Mouse (Mus musculus): ENCODE measurements around the gene Gpx3.
"Not testable (repeated sequence)": the region's sequence is repeated elsewhere in the genome, so short reads cannot be mapped to it uniquely, and the experiment has no call there.

Gene Gpx3

DNA sequence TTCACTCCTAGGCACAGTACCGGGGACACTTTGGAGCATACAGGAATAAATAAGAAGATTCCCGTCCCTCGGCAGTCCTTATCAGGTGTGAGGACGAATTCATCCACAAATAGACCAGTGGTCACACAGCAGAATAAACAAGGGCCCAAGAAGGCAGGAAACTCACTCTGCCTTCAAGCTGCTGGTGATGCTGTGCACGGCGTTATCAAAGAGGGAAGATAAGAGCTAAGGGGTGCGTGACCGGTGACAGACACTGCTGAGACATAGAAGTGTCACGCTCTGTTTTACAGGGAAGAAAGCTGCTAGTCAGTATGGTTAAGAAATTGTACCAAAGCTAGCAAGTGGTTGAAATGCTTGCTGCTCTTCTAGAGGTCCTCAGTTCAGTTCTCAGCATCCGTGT lies 22.3 kb upstream of the Gpx3 start:
- DNase-seq (ENCODE audit: low read depth in 2 of 2, low spot score in 2 of 2): no peak

GRCm38 (mm10) chr11:54881051-54881474 lies 21.2 kb upstream of the Gpx3 start:
- DNase-seq (ENCODE audit: low read depth in 2 of 2, low spot score in 2 of 2): no peak

DNA sequence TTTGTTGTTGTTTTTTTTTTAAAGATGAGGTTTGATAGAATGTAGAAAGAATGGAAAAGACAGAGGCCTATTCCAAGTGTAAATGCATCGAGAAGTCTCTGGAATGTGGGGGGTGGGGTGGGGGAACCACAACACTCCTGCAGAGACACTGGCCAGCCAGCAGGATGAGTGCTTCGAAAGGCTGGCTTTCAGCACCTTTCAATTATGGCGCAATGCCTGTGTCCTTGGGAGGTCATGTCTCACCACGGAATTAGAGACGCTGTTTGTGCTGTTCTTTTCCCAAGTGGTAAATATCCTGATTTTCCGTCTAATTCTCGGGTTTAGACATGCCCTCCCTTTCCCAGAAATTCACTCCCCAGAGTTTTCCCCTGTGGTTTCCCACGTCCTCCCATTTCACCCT lies 19.6 kb upstream of the Gpx3 start:
- no peak for DNase-seq (ENCODE audit: low read depth in 2 of 2, low spot score in 2 of 2)

DNA sequence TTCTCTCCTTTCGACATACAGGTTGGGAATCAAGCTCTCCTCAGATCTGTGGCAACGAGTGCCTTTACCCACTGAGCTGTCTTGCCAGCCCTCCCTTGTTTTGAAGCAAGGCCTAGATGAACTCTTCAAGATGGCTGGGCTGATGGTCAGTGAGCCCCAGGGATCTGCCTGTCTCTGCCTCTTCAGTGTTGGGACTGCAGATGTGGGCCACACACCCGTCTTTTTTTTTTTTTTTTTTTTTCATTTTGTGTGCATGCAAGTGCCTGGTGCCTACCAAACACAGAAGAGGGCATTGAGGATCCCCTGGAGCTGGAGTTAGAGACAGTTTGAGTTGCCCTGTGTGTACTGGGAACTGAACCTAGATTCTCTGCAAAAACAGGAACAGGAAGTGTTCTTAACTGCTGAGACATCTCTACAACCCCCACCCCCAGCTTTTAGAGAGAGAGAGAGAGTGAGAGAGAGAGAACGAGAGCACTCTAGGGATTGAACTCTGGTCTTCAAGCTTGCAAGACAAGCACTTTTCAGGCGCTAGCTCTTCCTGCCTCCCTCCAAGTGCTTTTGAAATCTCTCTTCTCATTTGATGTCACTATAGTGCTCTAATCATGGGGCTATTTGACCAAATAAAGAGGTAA lies 17.9 kb upstream of the Gpx3 start:
- no peak for DNase-seq (ENCODE audit: low read depth in 2 of 2, low spot score in 2 of 2)

- no peak for DNase-seq (ENCODE audit: low read depth in 2 of 2, low spot score in 2 of 2)
These were observed 17.3 kb upstream of the Gpx3 start for GRCm38 (mm10) chr11:54884937-54885336.

- DNase-seq (ENCODE audit: low read depth in 2 of 2, low spot score in 2 of 2): no peak
These were observed 16.8 kb upstream of the Gpx3 start for GRCm38 (mm10) chr11:54885406-54885805.

DNA sequence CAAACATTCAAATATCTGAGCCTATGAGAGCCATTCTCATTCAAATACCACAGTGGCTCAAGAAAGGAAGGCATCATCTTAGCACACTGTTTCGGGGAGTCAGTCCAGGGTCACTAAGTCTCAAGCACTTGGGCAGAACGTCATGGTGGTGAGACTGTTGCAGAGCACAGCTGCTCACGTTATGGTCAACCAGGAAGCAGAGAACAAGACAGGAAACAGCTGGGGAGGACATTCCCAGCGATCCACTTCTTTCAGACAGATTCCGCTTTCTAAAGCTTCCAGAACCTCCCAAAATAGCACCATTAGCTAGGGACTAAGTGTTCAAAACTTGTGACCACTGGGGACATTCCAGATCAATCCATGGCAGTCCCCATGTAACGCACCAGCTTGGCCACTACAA lies 14.3 kb upstream of the Gpx3 start:
- DNase-seq (ENCODE audit: low read depth in 2 of 2, low spot score in 2 of 2): no peak

GRCm38 (mm10) chr11:54891341-54891740 lies 10.9 kb upstream of the Gpx3 start:
- DNase-seq (ENCODE audit: low read depth in 2 of 2, low spot score in 2 of 2): no peak

- DNase-seq (ENCODE audit: low read depth in 2 of 2, low spot score in 2 of 2): no peak
These were observed 10.2 kb upstream of the Gpx3 start for GRCm38 (mm10) chr11:54892091-54892490.

DNA sequence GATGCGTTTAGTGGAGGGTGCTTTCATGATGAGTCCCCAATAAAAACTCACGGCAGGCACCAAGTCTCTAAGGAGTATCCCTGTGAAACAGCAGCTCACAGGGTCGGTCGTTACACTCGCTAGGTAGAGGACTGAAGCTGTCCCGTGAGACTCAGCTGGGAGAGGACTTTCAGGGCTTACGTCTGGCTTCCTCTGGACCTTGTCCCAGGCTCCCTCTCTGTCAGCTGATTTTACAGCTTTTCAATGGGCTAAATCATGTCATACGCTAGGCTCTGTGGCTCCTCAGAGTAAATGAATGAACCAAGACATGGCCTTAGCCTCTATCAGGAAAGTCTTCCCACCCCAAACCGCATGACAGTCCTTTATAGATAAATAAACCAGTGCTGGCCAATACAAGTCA lies 7.7 kb upstream of the Gpx3 start:
- no peak for DNase-seq (ENCODE audit: low read depth in 2 of 2, low spot score in 2 of 2)

DNA sequence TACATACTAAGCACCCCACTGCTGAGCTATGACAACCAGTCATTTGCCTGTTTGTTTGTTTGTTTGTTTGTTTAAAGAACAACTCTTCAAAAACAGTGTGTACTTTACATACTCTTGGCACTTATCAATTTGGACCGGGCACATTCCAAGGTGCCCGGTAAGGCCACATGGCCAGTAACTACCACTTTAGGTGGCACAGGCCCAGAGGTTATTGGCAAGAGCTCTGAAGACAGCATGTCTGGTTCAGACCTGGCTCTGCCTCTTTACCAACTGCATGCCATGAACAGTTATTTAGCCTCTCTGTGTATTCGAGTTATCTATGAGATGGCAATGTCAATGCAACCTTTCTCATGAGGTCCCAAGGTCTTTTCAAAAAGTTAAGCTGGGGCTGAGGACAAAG lies 5.6 kb upstream of the Gpx3 start:
- DNase-seq (ENCODE audit: low read depth in 2 of 2, low spot score in 2 of 2): not testable (repeated sequence)

DNA sequence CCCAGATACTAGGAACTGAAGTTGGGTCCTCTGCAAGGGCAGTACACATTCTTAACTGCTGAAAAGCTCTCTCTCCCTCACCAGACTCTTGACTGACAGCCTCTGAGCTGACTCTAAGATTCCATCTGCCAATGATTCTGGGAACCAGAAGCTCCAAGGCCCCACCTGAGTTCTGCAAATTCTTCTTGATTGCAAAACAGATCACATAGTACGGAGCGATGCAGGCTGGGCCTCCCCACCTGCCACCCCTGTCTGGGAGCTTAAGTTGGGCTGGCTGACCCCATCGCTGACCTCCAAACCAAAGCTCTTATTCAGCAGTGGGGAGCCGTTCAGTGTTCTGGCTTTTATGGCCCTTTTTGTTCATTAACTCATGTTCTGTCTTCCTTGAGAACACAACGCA lies 4.8 kb upstream of the Gpx3 start:
- no peak for DNase-seq (ENCODE audit: low read depth in 2 of 2, low spot score in 2 of 2)

DNA sequence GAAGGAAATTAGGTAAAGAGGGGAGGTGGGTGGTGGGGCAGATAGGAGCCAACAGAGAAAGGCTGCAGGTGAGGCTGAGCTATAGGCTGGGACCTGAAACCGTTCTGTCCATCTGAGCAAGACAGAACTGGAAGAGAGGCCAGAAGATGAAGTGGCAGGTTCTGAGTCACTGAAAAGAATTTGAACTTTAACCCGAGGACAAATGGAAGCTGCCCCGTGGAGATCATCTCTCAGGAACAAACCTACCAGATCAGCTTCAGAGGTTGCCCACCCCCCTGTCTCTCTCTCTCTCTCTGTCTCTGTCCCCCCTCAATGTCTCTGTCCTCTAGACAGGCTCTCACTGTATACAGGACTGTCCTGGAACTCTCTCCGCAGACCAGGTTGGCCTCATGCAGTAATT lies 2.6 kb upstream of the Gpx3 start:
- no peak for DNase-seq (ENCODE audit: low read depth in 2 of 2, low spot score in 2 of 2)

GRCm38 (mm10) chr11:54903339-54903738 lies 1.1 kb downstream of the Gpx3 start:
- DNase-seq (ENCODE audit: low read depth in 2 of 2, low spot score in 2 of 2): no peak

GRCm38 (mm10) chr11:54903940-54904706 lies 1.9 kb downstream of the Gpx3 start:
- no peak for DNase-seq (ENCODE audit: low read depth in 2 of 2, low spot score in 2 of 2)

GRCm38 (mm10) chr11:54905086-54905485 lies 2.8 kb downstream of the Gpx3 start:
- DNase-seq (ENCODE audit: low read depth in 2 of 2, low spot score in 2 of 2): no peak

GRCm38 (mm10) chr11:54905931-54906330 lies 3.7 kb downstream of the Gpx3 start:
- DNase-seq (ENCODE audit: low read depth in 2 of 2, low spot score in 2 of 2): no peak

- no peak for DNase-seq (ENCODE audit: low read depth in 2 of 2, low spot score in 2 of 2)
These were observed 4.2 kb downstream of the Gpx3 start for GRCm38 (mm10) chr11:54906466-54906865.

- no peak for DNase-seq (ENCODE audit: low read depth in 2 of 2, low spot score in 2 of 2)
These were observed 5.0 kb downstream of the Gpx3 start for GRCm38 (mm10) chr11:54907259-54907658.

DNA sequence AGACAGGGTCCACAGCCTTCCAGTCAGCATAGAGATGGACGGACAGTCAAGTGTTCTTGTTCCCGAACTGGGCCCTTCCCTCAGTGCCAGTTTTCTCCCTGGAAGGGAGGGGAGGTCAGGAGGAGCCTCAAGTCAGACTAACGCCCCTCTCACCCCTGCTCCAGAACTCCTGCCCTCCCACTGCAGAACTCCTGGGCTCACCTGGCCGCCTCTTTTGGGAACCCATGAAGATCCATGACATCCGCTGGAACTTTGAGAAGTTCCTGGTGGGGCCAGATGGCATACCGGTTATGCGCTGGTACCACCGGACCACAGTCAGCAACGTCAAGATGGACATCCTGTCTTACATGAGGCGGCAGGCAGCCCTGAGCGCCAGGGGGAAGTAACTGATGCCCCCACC lies 7.0 kb downstream of the Gpx3 start:
- no peak for DNase-seq (ENCODE audit: low read depth in 2 of 2, low spot score in 2 of 2)

DNA sequence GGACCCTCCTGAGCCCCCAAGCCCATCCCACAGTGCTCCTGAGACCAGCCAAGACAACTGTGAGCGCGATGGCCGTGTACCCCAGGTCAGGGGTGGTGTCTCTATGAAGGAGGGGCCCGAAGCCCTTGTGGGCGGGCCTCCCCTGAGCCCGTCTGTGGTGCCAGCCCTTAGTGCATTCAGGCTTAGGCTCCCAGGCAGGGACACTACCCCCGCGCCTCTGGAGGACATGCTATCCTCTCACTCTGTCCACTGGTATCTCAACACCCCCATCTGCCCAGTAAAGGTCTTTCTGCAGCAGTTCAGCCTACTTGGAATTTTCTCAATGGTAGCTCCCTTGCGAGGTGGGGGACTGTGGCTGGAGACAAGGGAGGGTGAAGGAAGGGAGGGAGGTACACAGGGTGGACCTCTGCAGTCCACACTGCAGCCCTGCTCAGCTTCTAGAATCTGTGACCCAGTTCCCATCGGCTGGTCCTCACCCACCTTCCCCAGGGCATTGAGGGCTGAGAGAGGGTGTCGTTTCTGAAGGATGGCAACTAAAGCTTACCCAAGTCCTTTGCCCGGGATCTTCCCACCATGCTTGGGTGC lies 7.9 kb downstream of the Gpx3 start:
- no peak for DNase-seq (ENCODE audit: low read depth in 2 of 2, low spot score in 2 of 2)

DNA sequence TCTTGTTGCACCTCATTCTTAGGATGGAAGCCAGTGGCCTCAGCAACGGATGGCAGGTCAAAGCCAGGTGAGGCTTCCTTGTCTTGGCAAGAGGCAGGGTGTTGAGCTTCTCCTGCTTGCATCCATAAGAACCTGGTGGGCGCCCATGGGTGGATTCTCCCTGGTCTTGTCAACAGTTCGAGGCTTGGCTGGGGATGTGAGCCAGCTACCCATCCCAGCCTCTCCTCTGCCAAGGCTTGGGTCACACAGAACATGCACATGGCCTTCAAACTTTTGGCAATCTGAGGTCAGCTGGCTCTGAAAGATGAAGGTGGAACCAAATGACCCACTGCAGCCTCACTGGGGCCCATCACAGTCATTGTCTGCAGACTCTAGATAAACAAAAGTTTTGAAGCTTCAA lies 8.9 kb downstream of the Gpx3 start:
- DNase-seq (ENCODE audit: low read depth in 2 of 2, low spot score in 2 of 2): no peak

Measured in CD8-positive naive resting alpha-beta T cell, adult 2 months (primary cell).